Mouse (Mus musculus): Measurements from ENCODE around the gene Samm50.

- TF ChIP-seq CTCF (IDR thresholded peaks at IDR 0.05) (no peak), EP300 (IDR thresholded peaks at IDR 0.05) (no peak)
Observed at GRCm38 (mm10) chr15:84224779-84225178, 32.7 kb downstream of the Samm50 start.
